Mouse (Mus musculus): ENCODE results near the gene Olfr1469.
"Not testable (repeated sequence)": the region's sequence is repeated elsewhere in the genome, so short reads cannot be mapped to it uniquely, and the experiment has no call there.

Olfr1469 gene

DNA sequence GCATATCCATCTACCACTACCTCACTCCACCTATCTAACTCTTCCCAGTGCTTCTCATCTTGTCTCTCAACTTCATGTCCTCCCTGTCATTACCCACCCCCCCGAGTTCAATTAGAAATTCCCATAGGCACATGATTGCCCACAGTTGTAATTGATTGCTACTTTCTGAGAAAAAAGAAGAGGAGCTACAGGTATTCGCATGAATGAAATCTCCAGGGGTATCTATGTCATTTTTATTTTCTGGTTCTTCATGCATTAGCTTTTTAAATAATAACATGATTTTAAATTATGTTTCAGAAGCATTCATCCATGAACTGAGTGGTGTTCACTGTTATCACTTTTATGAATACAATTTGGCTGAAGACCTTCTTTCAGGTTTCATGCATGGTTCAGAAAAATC is at the start of gene Olfr1469:
Olfr1469 (plus strand) TSS at position 301 of the 400 bp plus-strand sequence.
- DNase-seq (ENCODE audit: low spot score), result no peak

DNA sequence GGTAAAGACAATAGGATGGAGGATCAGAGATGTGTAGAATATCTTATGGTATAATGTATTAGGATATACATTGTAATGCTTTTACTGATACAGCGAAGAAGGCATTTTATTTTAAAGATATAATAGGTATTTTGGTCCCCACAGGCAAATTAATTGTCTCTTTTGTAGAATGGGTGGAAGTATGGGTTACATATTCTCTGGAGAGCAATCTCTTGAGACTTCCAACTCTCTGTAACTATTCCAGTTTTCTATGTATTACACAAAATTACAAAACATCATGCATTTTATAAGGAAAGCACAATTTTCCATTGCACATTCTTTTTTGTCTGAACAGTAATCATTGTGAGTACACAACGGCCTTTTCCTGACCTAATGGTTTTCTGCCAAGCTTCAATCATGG is 45.7 kb upstream of the Olfr1469 start, which contains the start of gene Olfr1467:
Olfr1467 (plus strand) TSS at position 301 of the 400 bp plus-strand sequence.
- DNase-seq (ENCODE audit: low spot score), result no peak

DNA sequence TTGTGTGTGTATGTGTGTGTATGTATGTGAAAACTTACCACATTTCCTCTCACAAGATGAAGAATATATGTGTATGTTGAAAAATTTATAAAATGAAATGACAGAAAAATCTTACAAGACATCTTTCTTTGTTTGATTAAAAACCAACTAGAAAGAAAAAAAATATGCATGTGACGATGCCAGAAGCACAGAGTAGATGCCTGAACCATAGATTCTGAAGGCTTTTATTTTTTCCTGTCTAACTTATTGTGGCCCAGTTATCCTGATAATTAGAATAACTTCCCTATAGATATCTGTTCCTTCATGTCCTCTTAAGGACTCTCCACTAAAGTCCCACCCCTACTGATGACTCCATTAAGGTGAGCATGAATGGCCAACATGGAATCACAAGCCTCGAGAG is 35.5 kb downstream of the Olfr1469 start, which contains the start of gene Olfr1471:
Olfr1471 (plus strand) TSS at position 301 of the 400 bp plus-strand sequence.
- not testable (repeated sequence) for DNase-seq (ENCODE audit: low spot score)

DNA sequence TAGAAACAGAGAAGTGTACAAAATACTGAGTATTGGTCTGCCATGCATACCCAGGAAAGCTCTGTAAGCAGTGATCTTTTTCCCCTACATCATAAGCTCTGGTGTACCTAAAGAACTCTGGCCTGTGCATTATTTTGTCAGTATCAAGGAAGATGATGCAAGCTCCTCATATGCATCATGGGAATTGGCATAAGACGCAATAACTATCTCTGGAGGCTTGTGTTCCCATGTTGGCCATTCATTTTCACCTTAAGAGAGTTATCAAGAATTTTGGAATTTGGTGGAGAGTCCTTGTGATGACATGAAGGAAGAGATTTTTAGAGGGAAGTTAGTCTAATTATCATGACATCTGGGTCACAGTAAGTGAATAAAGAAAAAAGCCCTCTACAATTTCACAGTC is 48.3 kb downstream of the Olfr1469 start, which contains the start of gene Olfr1472:
Olfr1472 (minus strand) TSS at position 101 of the 400 bp plus-strand sequence.
- no peak for DNase-seq (ENCODE audit: low spot score)
